Mouse (Mus musculus): ENCODE results near the gene Pbld1.
A peak's percentile ranks its signal among the peaks of the same experiment; 100 is the strongest.

Pbld1 gene

DNA sequence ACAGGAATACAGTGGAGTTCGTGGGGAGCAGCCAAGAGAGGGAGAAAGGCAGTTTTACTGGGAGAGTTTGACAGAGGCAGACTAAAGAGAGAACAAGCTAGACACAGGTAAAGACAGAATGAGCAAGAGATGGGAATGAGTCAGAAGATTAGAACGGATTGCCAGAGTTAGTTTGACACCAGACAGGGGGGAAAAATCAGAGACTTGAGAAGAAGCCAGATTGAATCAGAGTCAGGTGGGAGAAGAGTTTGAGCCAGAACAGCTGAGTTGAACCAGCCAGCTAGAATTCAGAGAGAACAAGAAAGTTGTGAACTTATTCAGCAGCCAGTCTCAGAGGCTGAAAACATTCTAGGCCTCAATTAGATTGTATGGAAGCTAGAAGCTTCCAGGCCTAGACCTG lies at the start of gene Pbld1:
Gene Pbld1 (plus strand): TSS at position 301 of the 400 bp plus-strand sequence.
- no peak for DNase-seq (ENCODE audit: low read depth)

- DNase-seq (ENCODE audit: low read depth), result peak; percentile 51
Measured at GRCm38 (mm10) chr10:63010268-63010667, 49.7 kb upstream of the Pbld1 start.

- DNase-seq (ENCODE audit: low read depth), result no peak
Measured at GRCm38 (mm10) chr10:63011556-63011955, 48.4 kb upstream of the Pbld1 start.

DNA sequence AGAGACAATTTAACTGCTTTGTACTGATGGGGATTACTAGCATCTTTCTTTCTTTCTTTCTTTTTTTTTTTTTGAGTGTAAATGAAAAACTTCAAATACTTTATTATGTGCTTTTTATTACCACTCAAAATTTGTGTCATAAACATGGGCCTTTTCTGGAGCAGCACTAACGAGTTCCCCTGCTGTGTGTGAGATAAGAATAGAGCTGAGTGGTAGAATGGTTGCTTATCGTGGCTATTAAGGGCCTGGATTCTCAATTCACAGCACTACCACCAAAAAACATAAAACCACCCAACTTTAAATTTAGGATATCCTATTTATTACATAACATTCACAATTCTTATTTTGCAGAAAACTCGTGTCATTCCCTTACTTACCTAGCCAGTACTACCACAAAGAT lies 46.5 kb upstream of the Pbld1 start:
- DNase-seq (ENCODE audit: low read depth), result no peak

DNA sequence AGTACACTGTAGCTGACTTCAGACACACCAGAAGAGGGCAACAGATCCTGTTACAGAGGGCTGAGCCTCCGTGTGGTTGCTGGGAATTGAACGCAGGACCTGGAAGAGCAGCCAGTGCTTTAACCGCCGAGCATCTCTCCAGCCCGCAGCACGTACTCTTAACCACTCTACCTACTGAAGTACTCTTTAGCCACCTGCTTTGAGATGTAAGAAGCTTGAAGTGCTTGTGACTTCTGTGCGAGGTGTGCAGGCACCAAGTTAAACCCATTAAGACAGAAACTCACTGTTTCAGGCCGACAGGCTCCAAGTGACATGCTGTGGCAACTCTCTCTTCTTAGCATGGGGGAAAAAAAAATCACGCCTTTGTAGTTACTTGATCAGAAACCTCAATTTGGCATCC lies 45.8 kb upstream of the Pbld1 start:
- DNase-seq (ENCODE audit: low read depth), result no peak

DNA sequence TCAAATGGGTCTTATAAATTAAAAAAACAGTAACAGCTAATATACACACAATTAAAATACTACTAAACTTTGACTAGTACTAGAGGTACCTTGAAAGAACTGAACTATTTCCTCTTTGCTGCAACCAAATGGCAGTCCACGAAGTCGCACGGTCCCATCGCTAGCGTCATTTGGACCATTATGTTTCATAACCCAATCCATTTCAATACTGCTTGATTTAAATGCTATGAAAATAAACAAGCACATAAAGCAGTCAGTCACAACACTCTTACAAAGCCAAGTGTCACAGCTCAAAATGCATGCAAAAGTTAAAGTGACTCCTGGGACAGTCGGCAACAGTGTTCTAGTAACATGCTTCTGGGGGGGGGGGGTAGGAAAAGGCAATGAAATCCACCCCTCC lies 40.7 kb upstream of the Pbld1 start:
- no peak for DNase-seq (ENCODE audit: low read depth)

DNA sequence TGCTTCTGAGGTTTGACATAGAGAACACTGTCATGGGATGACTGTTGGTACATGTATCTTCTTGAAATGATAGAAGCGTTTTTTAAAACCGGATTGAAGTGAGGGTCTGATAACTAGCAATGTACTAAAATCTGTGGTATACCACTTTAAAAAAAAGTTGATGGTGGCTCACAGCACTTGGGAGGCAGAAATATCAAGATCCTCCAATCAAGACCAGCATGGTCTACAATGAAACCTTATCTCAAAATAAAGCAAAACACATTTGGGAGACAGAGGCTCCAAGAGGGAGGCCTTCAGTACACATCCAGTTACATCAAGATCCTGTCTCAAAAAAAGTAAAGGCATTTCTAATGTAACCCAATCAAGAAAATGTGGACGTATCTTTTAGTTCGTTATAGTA lies 38.3 kb upstream of the Pbld1 start:
- DNase-seq (ENCODE audit: low read depth), result peak; percentile 45

GRCm38 (mm10) chr10:63022541-63023120 lies 37.3 kb upstream of the Pbld1 start:
- DNase-seq (ENCODE audit: low read depth), result peak; percentile 31

GRCm38 (mm10) chr10:63023121-63023748 lies 36.7 kb upstream of the Pbld1 start:
- peak; percentile 52 for DNase-seq (ENCODE audit: low read depth)

DNA sequence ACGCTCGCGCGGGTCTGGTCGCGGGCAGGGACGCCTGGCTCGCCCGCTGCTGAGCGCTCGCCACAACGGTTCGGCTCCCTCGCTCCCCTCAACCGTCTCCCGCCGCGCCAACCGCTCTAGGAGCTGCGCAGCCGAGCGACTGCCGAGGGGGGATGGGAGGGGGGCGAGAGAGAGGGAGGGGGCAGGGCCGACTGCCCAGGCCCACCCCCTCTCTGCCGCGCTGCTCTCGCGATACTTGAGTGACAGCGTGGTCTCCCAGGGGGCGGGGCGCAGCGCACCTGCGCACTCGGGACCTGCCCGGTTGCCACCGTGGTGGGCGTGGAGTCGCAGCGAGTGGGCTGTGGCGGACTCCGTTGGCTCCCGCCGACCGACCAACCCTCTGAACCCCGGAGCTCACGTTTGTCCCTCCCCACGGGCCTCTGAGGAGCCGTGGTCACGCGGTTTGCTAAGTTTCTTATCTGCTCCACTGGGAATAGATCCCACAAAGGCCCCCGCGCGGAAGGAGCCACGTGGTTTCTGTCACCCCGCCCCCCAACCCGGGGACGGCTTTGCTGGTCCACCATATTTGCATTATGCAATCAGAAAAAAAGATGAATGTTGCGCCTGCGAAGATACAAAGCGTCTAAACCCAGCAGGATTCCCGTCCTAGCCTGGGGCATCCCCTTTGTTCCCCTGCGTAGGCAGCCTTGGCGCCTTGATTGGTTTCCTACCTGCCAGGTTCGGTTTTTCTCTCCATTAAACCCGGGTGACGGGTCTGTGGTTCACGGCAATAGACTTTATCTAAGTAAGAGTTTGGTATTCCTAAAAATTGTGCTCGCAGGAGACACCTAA lies 36.0 kb upstream of the Pbld1 start, which contains the start of the genes Hnrnph3 and Pbld2:
Gene Hnrnph3 (minus strand): TSS at position 469 of the 831 bp plus-strand sequence.
Gene Pbld2 (plus strand): TSS at position 567 of the 831 bp plus-strand sequence.
- peak; percentile 97 for DNase-seq (ENCODE audit: low read depth)

- peak; percentile 83 for DNase-seq (ENCODE audit: low read depth)
Measured at GRCm38 (mm10) chr10:63024580-63024910, 35.4 kb upstream of the Pbld1 start.

DNA sequence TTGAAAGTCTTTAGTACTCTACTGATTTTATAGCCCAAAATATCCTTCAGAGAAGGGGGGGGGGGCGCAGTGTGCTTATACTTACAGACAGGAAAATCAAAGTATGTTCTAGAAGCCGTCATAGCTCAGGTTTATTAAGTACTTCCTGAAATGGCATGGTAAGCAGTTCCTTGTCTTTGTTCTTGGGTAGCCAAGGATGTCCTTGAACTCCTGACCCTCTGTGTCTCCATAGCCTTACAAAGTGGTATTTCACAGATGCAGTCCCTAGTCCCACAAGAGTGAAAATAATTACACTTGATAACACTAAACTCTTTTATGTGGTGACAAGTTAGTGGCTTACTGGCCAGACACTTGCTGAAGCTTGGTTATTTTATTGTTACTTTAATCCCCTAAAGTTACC lies 34.9 kb upstream of the Pbld1 start:
- DNase-seq (ENCODE audit: low read depth), result peak; percentile 66

DNA sequence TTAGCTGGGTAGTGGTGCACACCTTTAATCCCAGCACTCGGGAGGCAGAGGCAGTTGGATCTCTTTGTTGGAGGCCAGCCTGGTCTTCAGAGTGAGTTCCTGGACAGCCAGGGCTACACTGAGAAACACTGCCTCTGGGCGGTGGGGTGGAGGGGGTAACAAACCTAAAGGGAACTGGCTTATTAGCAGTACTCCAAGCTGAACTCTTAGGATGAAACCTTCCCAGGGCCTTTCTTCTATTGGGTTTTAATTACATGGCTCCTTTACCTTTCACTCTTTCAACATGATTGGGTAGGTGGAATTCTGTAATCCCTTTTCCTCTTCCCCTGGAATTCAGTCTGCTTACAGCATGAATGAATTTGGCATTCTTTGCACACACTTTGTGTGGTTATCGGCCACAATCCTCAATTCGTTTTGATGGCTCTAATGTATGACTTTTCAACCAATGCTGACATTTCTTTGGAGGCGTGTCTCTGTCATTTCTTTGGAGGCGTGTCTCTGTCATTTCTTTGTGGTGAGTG lies 34.4 kb upstream of the Pbld1 start:
- no peak for DNase-seq (ENCODE audit: low read depth)

GRCm38 (mm10) chr10:63026156-63026794 lies 33.7 kb upstream of the Pbld1 start:
- DNase-seq (ENCODE audit: low read depth), result no peak

- no peak for DNase-seq (ENCODE audit: low read depth)
Measured at GRCm38 (mm10) chr10:63026795-63027160, 33.2 kb upstream of the Pbld1 start.

GRCm38 (mm10) chr10:63027376-63028161 lies 32.4 kb upstream of the Pbld1 start:
- DNase-seq (ENCODE audit: low read depth), result no peak

DNA sequence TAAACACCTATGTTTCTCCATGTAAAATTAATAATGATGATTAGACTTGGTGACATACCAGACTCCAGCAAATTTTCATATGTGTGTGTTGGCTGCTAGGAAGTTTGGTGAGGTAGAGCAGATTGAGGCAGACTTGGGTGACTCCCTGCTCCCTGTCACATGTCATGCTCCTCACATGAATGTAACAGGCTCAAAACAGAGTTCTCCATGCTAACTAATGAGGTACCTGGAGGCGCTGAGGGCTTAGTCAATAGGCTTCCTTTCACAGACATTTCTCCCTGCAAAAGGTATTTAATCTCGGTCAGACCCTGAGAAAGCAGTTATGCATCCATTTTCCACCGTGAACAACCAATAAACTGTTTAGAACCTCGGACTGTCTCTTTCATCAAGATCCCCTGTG lies 31.6 kb upstream of the Pbld1 start:
- no peak for DNase-seq (ENCODE audit: low read depth)

- DNase-seq (ENCODE audit: low read depth), result no peak
Measured at GRCm38 (mm10) chr10:63032267-63032666, 27.7 kb upstream of the Pbld1 start.

DNA sequence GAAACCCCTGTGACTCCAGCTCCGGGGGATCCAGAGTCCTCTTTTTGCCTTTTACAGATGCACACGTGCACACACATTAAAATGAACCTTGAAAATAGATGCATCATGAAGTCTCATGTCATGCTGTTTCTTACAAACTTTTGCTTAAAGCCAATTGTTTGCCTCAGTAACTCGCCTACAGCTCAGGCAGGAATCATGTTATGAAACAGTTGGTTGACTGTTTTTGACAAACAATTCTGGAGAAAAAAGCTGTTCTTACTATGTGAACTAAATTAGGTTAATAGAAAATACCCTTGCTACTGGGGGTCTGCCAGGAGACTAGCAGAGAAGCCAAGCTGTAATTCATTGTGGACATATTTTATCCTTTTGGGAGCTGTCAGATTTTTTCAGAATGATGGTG lies 27.0 kb upstream of the Pbld1 start:
- no peak for DNase-seq (ENCODE audit: low read depth)

DNA sequence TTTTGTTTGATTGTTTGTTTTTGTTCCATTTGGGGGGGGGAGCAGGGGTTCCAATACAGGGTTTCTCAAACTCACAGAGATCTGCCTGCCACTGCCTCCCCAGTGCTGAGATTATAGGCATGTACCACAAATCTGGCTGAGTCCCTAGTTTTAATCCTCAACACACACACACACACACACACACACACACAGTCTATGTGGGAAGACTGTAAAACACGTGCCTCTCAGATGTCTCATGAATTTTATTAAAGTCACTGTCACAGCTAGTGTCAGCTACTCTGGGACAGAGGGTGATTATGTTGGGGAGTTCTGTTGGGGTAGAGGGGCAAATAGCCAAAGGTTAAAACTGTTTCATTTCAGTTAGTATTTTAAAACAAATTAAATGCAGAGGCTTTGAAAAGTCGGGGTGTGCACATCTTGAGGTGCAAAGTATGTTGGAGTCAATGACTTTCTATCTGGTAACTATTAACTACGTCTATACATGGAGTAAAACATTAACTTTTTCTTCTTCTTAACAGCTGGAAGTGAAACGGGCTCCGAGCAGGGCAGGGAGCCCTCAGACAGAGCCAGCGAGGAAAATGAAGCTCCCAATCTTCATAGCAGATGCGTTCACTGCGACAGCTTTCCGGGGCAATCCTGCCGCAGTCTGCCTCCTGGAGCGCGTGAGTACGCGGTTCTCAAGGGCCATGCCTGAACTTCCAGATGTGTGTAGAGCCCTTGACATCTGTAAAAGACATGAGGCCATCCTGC lies 21.2 kb upstream of the Pbld1 start:
- DNase-seq (ENCODE audit: low read depth), result no peak

Data from 416B (cell line).